Mouse (Mus musculus) Patski (cell line): ENCODE measurements at regions not wholly inside any gene's neighbourhood (a gene's known extent, or its start where the extent isn't known, plus 50 kb on each side); places are given as distances from the start of the nearest gene placed in this dataset.
"Not testable (repeated sequence)": the region's sequence is repeated elsewhere in the genome, so short reads cannot be mapped to it uniquely, and the experiment has no call there.

Source experiments
- ATAC-seq: fragments of 100-300 bp; one replicate; pipeline ENCODE4 v1.8.0; 2021
- CTCF ChIA-PET: fragments of 350-600 bp; sonication (Branson Sonifier 250); formaldehyde crosslinking; loops from one replicate; lab custom pipeline; 2022; ENCODE audit warnings: inconsistent platforms; lab: Charles Lee
- POLR2A ChIA-PET: fragments of 350-600 bp; sonication (Branson Sonifier 250); formaldehyde crosslinking; loops from one replicate; lab custom pipeline; 2022; ENCODE audit warnings: antibody characterized with exemption, inconsistent platforms; lab: Charles Lee
- DNase-seq: peaks from one replicate; pipeline ENCODE4 v3.0.0-alpha.2; 2011; ENCODE audit warnings: low read depth, low spot score
- H3K27me3 ChIP-seq: fragments of 371-371 bp; one replicate; pipeline ENCODE4 v1.5.1; 2021
- in situ Hi-C: fragments of 300-500 bp; cut with MboI; formaldehyde crosslinking; loops from 3 replicates; pipeline ENCODE4 v1.11.1; 2018; ENCODE audit warnings: low pct_unique_long_range_greater_than_20kb, mixed read lengths

DNA sequence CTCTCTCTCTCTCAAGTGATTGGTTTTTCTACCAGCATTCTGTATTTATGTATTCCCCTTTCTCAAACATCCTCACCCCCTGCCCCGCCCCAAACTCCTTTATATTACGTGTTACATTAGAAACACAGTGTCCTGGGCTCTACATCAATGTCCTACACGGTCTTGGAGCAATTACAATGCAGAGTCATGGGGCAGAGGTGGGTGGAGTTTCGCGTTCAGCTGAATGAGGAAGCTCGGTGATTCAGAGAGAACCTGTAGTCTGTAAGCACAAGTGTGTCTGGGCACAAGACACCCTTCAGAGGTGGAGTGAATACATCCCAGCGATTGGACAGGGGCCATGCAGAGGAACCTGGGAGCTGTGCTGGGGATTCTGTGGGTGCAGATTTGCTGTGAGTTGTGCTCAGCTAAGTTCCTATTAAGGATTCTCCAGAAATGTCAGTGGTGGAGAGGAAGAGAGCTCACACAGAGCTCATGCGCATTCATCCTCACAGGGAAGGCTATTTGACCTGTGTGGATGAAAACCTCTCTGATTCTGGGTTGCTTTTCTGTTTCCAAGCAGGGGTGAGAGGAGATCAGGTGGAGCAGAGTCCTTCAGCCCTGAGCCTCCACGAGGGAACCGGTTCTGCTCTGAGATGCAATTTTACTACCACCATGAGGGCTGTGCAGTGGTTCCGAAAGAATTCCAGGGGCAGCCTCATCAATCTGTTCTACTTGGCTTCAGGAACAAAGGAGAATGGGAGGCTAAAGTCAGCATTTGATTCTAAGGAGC is 806.4 kb upstream of the Olfr1507 start:
- CTCF ChIA-PET, DNase-seq, H3K27me3 ChIP-seq, ATAC-seq, in situ Hi-C loops, POLR2A ChIA-PET: not testable (repeated sequence)

DNA sequence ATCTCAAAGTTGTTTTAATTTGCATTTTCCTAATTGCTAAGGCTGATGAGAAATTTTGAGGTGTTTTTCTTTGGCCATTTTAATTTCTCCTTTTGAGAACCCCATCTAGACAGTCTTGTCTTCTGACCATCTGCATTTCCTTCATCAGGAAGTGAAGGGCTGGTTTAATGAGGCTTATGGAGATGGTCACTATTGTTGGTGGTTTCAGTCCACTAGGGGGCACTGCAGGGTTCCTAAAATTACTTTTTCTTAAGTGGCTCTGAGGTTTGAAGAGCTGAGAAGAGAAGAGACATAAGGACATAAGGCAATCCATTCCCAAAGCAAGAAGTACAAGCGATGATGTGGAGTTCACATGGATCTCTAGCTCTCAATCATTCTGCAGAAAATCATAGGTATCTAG is 805.6 kb upstream of the Olfr1507 start:
- DNase-seq, ATAC-seq, H3K27me3 ChIP-seq, POLR2A ChIA-PET, in situ Hi-C loops, CTCF ChIA-PET: not testable (repeated sequence)

DNA sequence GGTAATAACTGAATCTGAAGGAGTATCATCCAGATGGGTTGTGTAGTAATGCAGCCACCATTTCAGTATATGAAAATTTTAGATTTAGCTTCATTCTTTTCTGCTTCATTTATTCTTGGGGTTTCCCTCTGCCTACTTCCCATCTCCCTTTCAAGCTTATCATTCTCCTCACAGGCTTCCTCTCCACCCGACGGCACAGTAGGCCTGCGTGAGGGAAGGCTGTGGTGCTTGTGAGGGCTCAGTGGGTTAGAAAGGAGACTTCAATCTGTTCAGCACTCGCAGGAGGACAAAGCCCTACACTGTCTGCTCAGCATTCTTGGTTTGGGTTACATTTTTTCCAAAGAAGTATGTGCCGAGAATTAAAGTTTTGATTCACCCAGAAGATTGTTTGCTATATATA is 804.2 kb upstream of the Olfr1507 start:
- POLR2A ChIA-PET, in situ Hi-C loops: not testable (repeated sequence)

DNA sequence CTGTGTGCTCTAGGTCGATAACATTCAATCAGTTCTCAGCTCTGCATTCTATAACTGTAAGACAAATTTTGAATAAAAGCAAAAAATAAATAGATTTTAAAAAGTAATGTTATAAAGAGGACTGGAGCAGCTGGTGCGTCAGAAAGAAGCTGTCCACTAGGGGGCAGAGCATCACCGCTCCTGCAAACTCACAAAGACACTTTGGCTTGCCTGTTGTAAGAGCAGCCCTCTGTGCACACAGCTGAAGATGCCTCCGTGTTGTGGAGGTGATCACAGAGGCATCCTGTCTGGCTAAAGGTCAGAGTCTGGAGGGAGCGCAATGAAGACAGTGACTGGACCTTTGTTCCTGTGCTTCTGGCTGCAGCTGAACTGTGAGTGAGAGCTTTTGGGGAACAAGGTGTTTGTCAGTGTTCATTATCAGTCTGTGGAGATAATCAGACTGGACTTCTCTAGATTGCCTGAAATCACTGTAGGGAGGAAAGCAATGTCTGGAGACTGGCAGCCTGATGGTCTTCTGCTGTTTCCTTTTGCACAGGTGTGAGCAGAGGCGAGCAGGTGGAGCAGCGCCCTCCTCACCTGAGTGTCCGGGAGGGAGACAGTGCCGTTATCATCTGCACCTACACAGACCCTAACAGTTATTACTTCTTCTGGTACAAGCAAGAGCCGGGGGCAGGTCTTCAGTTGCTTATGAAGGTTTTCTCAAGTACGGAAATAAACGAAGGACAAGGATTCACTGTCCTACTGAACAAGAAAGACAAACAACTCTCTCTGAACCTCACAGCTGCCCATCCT is 788.0 kb upstream of the Olfr1507 start:
- ATAC-seq, DNase-seq, H3K27me3 ChIP-seq, CTCF ChIA-PET, in situ Hi-C loops, POLR2A ChIA-PET: not testable (repeated sequence)

More for the DNA sequence above, 804.2 kb upstream of the Olfr1507 start:
- CTCF ChIA-PET, ATAC-seq, H3K27me3 ChIP-seq, DNase-seq: not testable (repeated sequence)

DNA sequence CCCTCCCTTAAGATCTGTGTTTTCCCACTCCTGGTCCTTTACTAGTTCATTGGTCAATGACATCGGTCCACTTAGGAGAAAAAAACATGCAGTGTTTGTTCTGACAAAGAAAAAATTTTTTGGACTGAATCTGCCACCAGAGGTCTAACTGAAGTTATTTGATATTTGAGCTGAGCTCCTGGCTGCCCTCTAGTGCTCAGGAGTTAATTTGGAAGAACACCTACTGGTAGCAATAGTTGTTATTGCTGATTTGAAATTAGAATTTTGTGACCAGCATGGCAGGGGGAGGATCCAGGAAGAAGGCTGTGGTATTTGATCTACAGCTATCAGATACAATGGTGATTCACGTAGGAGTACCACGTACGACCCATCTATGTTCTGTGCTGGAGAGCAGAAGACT is 777.7 kb upstream of the Olfr1507 start:
- H3K27me3 ChIP-seq, POLR2A ChIA-PET, DNase-seq, CTCF ChIA-PET, in situ Hi-C loops: not testable (repeated sequence)
- peak; percentile 44 for ATAC-seq

DNA sequence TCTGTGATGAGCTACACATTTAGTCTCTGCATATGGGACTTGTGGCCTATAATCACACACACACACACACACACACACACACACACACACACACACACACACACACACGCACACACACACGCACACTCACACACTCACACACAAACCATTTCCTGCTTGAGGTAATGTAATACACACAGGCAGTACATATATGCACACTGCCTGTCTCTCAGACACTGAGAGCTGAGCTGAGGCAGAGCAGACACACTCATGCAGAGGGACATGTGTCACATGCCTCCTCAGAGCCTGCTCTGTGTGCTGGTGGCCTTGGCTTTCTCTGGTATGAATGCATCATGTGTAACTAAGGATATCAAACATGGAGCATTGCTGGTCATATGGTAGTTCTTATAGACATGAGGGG is 772.1 kb upstream of the Olfr1507 start:
- CTCF ChIA-PET, POLR2A ChIA-PET, H3K27me3 ChIP-seq, DNase-seq, ATAC-seq, in situ Hi-C loops: not testable (repeated sequence)

DNA sequence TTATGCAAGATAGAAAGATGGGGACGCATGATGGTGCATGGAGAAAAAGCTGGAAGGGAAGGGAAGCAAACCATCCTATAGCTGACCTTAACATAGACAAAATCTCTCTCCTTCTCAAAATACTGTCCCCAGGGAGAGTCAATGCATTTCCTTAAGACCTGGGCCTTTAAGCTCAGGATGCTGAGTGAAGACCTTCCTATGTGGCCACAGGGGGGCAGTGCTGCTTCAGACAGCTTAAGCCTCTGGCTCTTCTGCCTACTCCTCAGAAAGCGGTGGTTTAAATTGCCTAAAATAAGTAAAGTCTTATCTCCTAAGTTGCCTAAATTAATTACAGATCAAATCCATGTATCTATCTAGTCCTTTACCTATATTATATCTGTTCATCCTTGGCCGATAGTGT is 760.4 kb upstream of the Olfr1507 start:
- CTCF ChIA-PET, DNase-seq, POLR2A ChIA-PET, H3K27me3 ChIP-seq, ATAC-seq, in situ Hi-C loops: not testable (repeated sequence)

DNA sequence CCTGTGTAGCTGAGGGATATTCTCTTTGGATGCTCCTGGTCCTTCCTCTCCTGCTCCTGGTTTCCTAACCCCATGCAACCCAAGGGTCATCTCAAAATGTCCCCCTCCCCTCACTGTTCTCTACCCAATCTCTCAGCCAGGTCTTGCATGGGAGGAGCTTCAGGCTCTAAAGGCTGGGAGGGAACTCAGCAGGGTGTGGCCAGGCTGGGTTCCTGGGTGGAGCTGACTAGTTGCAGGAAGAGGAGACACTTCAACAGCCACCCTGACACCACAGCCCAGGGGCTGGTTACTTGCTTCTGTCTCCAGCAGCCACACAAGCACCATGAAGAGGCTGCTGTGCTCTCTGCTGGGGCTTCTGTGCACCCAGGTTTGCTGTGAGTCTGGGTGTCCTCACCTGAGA is 757.9 kb upstream of the Olfr1507 start:
- ATAC-seq, POLR2A ChIA-PET, CTCF ChIA-PET, in situ Hi-C loops, H3K27me3 ChIP-seq, DNase-seq: not testable (repeated sequence)

DNA sequence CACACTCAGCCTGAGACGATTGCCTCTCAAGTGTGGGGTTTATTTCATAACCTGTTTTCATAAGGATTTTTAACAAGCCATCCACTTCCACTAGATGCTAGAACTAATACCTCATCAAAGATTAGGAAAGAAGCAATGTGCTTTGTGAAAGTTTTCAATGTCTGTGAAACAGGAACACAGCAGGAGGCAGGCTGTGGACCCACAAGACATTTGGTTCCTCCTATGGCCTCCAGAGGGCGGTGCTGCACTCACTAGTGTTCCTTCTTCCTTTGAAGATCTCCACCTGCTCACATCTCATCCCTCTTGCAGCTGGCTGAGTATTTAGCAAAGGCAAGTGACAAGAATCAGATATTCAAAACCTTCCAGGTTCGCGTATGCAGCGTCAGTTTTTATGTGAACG is 735.6 kb upstream of the Olfr1507 start:
- CTCF ChIA-PET, ATAC-seq, H3K27me3 ChIP-seq, DNase-seq, POLR2A ChIA-PET, in situ Hi-C loops: not testable (repeated sequence)

DNA sequence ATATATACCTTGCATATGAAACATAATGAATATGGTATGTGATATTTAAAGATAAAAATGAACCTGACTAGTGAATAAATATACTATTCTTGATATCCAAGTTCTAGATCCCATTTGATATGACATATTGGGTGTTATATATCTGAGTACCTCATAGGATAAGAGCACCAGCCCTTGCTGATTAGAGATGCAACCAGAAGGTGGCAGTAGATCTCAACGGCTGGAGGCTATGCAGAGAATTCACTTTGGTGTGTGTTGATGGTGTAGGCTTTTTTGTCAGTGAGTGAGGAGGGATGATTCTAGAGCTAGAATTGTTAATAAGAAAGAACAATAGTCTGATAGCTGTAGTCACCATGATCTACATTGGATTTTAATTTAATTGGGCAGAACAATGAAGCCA is 729.2 kb upstream of the Olfr1507 start:
- CTCF ChIA-PET, H3K27me3 ChIP-seq, DNase-seq, ATAC-seq, in situ Hi-C loops, POLR2A ChIA-PET: not testable (repeated sequence)

DNA sequence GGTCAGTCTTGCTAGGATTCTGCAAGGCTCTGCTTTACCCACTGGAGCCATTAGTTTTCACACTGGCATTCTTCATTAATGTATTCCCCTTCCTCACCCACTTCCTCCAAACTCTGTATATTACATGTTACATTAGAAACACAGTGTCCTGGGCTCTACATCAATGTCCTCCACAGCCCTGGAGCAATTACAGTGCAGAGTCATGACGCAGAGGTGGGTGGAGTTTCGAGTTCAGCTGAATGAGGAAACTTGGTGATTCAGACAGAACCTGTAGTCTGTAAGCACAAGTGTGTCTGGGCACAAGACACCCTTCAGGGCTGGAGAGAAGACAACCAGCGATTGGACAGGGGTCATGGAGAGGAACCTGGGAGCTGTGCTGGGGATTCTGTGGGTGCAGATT is 715.0 kb upstream of the Olfr1507 start:
- POLR2A ChIA-PET, DNase-seq, H3K27me3 ChIP-seq, in situ Hi-C loops, ATAC-seq, CTCF ChIA-PET: not testable (repeated sequence)

DNA sequence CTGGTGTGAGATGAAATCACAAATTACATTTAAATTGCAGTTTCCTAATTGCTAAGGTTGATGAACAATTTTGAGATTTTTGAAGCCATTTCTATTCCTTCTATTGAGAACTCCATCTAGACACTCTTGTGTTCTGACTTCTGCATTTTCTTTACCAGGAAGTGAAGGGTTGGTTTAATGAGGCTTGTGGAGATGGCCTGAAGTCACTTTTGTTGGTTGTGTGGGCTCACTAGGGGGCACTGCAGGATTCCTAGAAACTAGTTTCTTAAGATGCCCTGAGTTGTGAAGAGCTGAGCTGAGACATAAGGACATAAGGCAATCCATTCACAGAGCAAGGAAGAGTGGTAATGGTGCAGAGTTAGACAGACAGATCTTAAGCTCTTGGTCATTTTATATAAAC is 713.7 kb upstream of the Olfr1507 start:
- in situ Hi-C loops, ATAC-seq, DNase-seq, POLR2A ChIA-PET, CTCF ChIA-PET, H3K27me3 ChIP-seq: not testable (repeated sequence)

DNA sequence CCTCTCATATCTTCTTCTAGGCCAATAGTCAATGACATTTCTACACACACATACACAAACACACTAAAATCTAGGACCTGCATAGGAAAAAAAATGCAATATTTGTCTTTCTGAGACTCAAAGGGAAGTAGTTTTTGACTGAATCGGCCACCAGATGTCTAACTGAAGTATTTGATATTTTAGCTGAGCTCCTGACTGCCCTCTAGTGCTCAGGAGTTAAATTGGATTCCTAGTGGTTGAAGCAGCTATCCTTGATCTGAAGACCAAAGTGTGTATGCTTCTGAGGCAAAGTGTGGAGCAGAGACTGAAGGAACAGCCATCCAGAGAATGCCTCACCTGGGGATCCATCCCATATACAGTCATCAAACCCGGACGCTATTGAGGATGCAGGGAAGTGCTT is 695.4 kb upstream of the Olfr1507 start:
- POLR2A ChIA-PET, in situ Hi-C loops, DNase-seq, ATAC-seq, CTCF ChIA-PET, H3K27me3 ChIP-seq: not testable (repeated sequence)

DNA sequence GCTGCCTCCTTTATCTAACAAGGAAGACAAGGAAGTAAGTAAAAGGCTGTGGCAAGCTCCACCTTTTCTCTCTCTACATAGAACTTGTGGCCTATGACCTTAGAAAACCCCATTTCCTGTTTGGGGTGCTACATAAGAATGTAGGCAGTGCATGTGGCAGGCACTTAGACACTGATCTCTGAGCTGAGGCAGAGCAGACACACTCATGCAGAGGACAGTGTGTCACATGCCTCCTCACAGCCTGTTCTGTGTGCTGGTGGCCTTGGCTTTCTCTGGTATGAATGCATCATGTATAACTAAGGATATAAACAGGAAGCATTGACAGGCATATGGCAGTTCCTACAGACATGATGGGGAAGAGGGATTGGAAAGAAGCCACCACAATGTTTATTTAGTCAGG is 678.5 kb upstream of the Olfr1507 start:
- CTCF ChIA-PET, in situ Hi-C loops, H3K27me3 ChIP-seq, POLR2A ChIA-PET, ATAC-seq, DNase-seq: not testable (repeated sequence)

DNA sequence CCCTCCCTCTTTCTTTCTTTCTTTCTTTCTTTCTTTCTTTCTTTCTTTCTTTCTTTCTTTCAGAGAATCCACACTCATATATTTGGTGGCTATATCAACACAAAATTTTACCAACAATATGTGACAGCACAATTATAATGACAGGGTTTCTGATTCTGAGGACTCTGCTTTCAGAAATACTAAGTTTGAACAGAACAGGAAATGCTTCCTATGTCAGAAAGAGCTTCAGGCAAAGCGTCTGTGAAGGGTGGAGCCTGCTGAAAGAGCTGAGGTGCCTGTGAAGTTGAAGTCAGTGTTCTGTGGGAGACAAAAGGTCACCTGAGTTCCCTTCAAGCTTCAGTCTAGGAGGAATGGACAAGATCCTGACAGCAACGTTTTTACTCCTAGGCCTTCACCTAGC is 670.8 kb upstream of the Olfr1507 start:
- ATAC-seq, H3K27me3 ChIP-seq, DNase-seq, CTCF ChIA-PET, in situ Hi-C loops, POLR2A ChIA-PET: not testable (repeated sequence)
